Mouse (Mus musculus): Measurements from ENCODE around the gene Lrrn2. TPM values are rescaled to one million over a fixed set of nuclear protein-coding genes. Genes with fewer than 3 reads are reported as not detected.

Lrrn2 gene
- polyA plus RNA-seq, 1 experiment, result 0.17 TPM

DNA sequence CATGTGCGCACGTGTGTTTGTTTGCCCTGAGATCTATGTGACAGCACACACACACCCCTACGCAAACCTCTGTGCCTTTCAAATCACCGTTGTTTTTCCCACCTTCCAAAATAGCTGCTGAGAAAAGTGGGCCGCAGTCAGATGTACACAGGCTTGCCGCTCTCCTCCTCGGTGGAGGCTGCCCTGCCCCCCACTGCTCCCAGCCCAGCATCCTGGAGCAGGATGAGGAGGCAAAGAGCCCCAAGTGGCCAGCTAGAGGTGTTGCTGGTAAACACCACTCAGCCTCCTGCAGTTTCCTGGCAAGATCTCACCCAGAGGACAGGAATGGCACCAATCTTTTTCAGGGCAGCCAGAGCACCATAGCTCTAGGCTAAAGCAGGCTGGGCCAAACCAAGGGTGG is 54.8 kb downstream of the Lrrn2 start:
- no peak for TF ChIP-seq MYOG (IDR thresholded peaks at IDR 0.05; ENCODE audit: control insufficient read depth in 1 of 3, insufficient read depth in 1 of 3, insufficient read length in 2 of 3, low read depth in 2 of 3)
- TF ChIP-seq POLR2AphosphoS2 (IDR thresholded peaks at IDR 0.05; ENCODE audit: insufficient read length, low read depth), result no peak
- TF ChIP-seq CEBPB (IDR thresholded peaks at IDR 0.05; ENCODE audit: insufficient read depth, poor library complexity, severe bottlenecking), result no peak
- TF ChIP-seq REST (IDR thresholded peaks at IDR 0.05; ENCODE audit: insufficient read depth, insufficient read length), result no peak
- no peak for TF ChIP-seq TCF3 (IDR thresholded peaks at IDR 0.05; ENCODE audit: insufficient read length, low read depth)
- TF ChIP-seq E2F4 (IDR thresholded peaks at IDR 0.05; ENCODE audit: insufficient read depth), result no peak
- no peak for TF ChIP-seq SRF (IDR thresholded peaks at IDR 0.05; ENCODE audit: control insufficient read depth, insufficient read length, low read depth)
- TF ChIP-seq POLR2A (IDR thresholded peaks at IDR 0.05; ENCODE audit: insufficient read length, low read depth), result no peak
- TF ChIP-seq MAX (IDR thresholded peaks at IDR 0.05; ENCODE audit: low read depth), result no peak
- no peak for TF ChIP-seq USF1 (IDR thresholded peaks at IDR 0.05; ENCODE audit: low read depth)
- H3K4me2 ChIP-seq (ENCODE audit: low read depth), result no peak overlapping the region
- no peaks in the 10 kb centered on the region for H3K79me2 ChIP-seq (ENCODE audit: control insufficient read depth, insufficient read depth)
- H3ac ChIP-seq (ENCODE audit: control insufficient read depth, insufficient read length), result no peak overlapping the region
- peaks cover 20% of the 10 kb centered on the region for H3K27me3 ChIP-seq (ENCODE audit: control insufficient read depth, insufficient read depth, insufficient read length)
- H3K36me3 ChIP-seq (ENCODE audit: control insufficient read depth, insufficient read depth), result no peaks in the 10 kb centered on the region
- no peak overlapping the region for H3K4me3 ChIP-seq

DNA sequence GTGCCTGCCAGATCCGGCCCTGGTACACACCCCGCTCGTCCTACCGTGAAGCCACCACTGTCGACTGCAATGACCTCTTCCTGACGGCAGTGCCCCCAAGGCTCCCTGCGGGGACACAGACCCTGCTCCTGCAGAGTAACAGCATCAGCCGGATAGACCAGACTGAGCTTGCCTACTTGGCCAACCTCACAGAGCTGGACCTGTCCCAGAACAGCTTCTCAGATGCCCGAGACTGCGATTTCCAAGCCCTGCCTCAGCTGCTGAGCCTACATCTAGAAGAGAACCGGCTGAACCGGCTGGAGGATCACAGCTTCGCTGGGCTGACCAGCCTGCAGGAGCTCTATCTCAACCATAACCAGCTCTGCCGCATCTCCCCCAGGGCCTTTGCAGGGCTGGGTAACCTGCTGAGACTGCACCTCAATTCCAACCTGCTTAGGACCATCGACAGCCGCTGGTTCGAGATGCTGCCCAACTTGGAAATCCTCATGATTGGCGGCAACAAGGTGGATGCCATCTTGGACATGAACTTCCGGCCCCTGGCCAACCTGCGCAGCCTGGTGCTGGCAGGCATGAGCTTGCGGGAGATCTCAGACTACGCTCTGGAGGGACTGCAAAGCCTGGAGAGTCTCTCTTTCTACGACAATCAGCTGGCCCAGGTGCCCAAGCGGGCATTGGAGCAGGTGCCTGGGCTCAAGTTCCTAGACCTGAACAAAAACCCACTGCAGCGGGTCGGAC is 57.4 kb downstream of the Lrrn2 start:
- no peak overlapping the region for H3K4me3 ChIP-seq
- H3K36me3 ChIP-seq (ENCODE audit: control insufficient read depth, insufficient read depth), result no peaks in the 10 kb centered on the region
- H3K79me2 ChIP-seq (ENCODE audit: control insufficient read depth, insufficient read depth), result no peaks in the 10 kb centered on the region
- TF ChIP-seq MYOG (IDR thresholded peaks at IDR 0.05; ENCODE audit: control insufficient read depth in 1 of 3, insufficient read depth in 1 of 3, insufficient read length in 2 of 3, low read depth in 2 of 3) (peak in 1 of 3 experiments; percentile 13), REST (IDR thresholded peaks at IDR 0.05; ENCODE audit: insufficient read depth, insufficient read length) (no peak)
- H3K27me3 ChIP-seq (ENCODE audit: control insufficient read depth, insufficient read depth, insufficient read length), result peaks cover 20% of the 10 kb centered on the region
- no peak overlapping the region for H3K4me2 ChIP-seq (ENCODE audit: low read depth)
- H3ac ChIP-seq (ENCODE audit: control insufficient read depth, insufficient read length), result no peak overlapping the region

DNA sequence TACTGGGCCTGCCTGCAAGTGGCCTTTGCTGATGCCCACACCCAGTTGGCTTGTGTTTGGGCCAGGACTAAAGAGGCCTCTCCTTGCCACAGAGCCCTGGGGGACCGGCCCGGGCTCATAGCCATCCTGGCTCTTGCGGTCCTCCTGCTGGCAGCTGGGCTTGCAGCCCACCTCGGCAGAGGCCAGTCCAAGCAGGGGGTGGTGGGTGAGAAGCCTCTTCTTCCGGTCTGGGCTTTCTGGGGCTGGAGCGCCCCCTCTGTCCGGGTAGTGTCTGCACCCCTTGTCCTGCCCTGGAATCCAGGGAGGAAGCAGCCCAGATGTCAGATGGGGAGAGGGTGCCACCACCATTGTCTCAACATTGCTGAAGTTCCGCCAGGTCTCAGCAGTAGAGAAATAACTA is 58.9 kb downstream of the Lrrn2 start:
- H3K4me2 ChIP-seq (ENCODE audit: low read depth), result no peak overlapping the region
- H3K4me3 ChIP-seq, result no peak overlapping the region
- peaks cover 19% of the 10 kb centered on the region for H3K27me3 ChIP-seq (ENCODE audit: control insufficient read depth, insufficient read depth, insufficient read length)
- H3ac ChIP-seq (ENCODE audit: control insufficient read depth, insufficient read length), result no peak overlapping the region
- no peaks in the 10 kb centered on the region for H3K36me3 ChIP-seq (ENCODE audit: control insufficient read depth, insufficient read depth)
- no peaks in the 10 kb centered on the region for H3K79me2 ChIP-seq (ENCODE audit: control insufficient read depth, insufficient read depth)
- no peak for TF ChIP-seq MYOD1 (IDR thresholded peaks at IDR 0.05; ENCODE audit: control insufficient read depth in 1 of 3, insufficient read length in 2 of 3, low read depth in 2 of 3)
- no peak for TF ChIP-seq USF1 (IDR thresholded peaks at IDR 0.05; ENCODE audit: low read depth)
- no peak for TF ChIP-seq TCF12 (IDR thresholded peaks at IDR 0.05; ENCODE audit: insufficient read depth, poor library complexity, severe bottlenecking)
- TF ChIP-seq CEBPB (IDR thresholded peaks at IDR 0.05; ENCODE audit: insufficient read depth, poor library complexity, severe bottlenecking), result no peak
- TF ChIP-seq MYOG (IDR thresholded peaks at IDR 0.05; ENCODE audit: control insufficient read depth in 1 of 3, insufficient read depth in 1 of 3, insufficient read length in 2 of 3, low read depth in 2 of 3), result no peak
- TF ChIP-seq TCF3 (IDR thresholded peaks at IDR 0.05; ENCODE audit: insufficient read length, low read depth), result no peak
- TF ChIP-seq MAX (IDR thresholded peaks at IDR 0.05; ENCODE audit: low read depth), result no peak
- TF ChIP-seq POLR2AphosphoS2 (IDR thresholded peaks at IDR 0.05; ENCODE audit: insufficient read length, low read depth), result no peak
- TF ChIP-seq E2F4 (IDR thresholded peaks at IDR 0.05; ENCODE audit: insufficient read depth), result no peak
- no peak for TF ChIP-seq POLR2A (IDR thresholded peaks at IDR 0.05; ENCODE audit: insufficient read length, low read depth)
- no peak for TF ChIP-seq REST (IDR thresholded peaks at IDR 0.05; ENCODE audit: insufficient read depth, insufficient read length)
- no peak for TF ChIP-seq SRF (IDR thresholded peaks at IDR 0.05; ENCODE audit: control insufficient read depth, insufficient read length, low read depth)

DNA sequence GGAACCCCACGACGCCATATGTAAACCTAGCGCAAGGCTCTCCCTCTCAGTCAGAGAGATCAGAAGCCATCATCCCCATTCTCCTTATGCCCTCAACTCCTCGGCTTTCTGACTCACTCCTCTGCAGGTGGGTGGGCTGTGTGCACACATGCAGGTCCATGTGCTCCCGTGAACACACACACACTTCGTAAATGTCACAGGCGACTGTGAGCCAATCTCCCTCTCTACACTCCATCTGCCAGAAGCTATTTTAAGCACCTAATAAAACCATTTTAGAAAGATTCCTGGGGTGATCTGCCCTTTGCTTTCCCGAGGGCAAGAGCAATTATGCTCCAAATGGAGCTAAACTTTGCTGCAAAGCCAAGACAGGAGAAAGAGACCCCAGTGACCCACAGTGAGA is 65.8 kb downstream of the Lrrn2 start:
- Histone ChIP-seq H3K79me2 (ENCODE audit: control insufficient read depth, insufficient read depth) (no peaks in the 10 kb centered on the region), H3K36me3 (ENCODE audit: control insufficient read depth, insufficient read depth) (no peaks in the 10 kb centered on the region), H3K4me3 (no peak overlapping the region), H3ac (ENCODE audit: control insufficient read depth, insufficient read length) (no peak overlapping the region), H3K4me2 (ENCODE audit: low read depth) (no peak overlapping the region), H3K27me3 (ENCODE audit: control insufficient read depth, insufficient read depth, insufficient read length) (peaks cover 36% of the 10 kb centered on the region)
- no peak for TF ChIP-seq REST (IDR thresholded peaks at IDR 0.05; ENCODE audit: insufficient read depth, insufficient read length)
- TF ChIP-seq USF1 (IDR thresholded peaks at IDR 0.05; ENCODE audit: low read depth), result no peak
- no peak for TF ChIP-seq MAX (IDR thresholded peaks at IDR 0.05; ENCODE audit: low read depth)
- TF ChIP-seq POLR2AphosphoS2 (IDR thresholded peaks at IDR 0.05; ENCODE audit: insufficient read length, low read depth), result no peak
- TF ChIP-seq POLR2A (IDR thresholded peaks at IDR 0.05; ENCODE audit: insufficient read length, low read depth), result no peak
- no peak for TF ChIP-seq TCF3 (IDR thresholded peaks at IDR 0.05; ENCODE audit: insufficient read length, low read depth)
- TF ChIP-seq E2F4 (IDR thresholded peaks at IDR 0.05; ENCODE audit: insufficient read depth), result no peak
- no peak for TF ChIP-seq MYOD1 (IDR thresholded peaks at IDR 0.05; ENCODE audit: control insufficient read depth in 1 of 3, insufficient read length in 2 of 3, low read depth in 2 of 3)
- TF ChIP-seq TCF12 (IDR thresholded peaks at IDR 0.05; ENCODE audit: insufficient read depth, poor library complexity, severe bottlenecking), result no peak
- no peak for TF ChIP-seq CEBPB (IDR thresholded peaks at IDR 0.05; ENCODE audit: insufficient read depth, poor library complexity, severe bottlenecking)
- TF ChIP-seq SRF (IDR thresholded peaks at IDR 0.05; ENCODE audit: control insufficient read depth, insufficient read length, low read depth), result no peak
- TF ChIP-seq MYOG (IDR thresholded peaks at IDR 0.05; ENCODE audit: control insufficient read depth in 1 of 3, insufficient read depth in 1 of 3, insufficient read length in 2 of 3, low read depth in 2 of 3), result no peak

DNA sequence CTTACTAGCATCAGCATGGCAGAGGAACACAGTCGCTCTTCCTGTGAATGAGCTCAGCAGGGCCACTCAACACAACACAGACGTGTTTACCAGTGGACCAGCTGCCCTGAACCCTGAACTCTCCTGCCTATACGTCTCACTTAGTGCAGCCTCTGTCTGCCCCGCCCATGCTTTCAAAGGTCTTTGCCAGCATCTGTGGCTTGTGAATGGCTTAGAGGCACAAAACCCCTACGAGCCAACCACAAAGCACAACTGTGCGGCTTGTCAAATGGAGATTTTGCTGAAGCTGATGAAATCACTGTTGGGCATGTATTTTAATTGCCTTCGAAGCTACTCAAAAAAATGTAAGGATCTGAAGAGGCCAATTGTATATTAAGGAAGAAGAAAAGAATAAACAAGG is 67.7 kb downstream of the Lrrn2 start:
- no peak overlapping the region for H3ac ChIP-seq (ENCODE audit: control insufficient read depth, insufficient read length)
- H3K36me3 ChIP-seq (ENCODE audit: control insufficient read depth, insufficient read depth), result no peaks in the 10 kb centered on the region
- peaks cover 36% of the 10 kb centered on the region for H3K27me3 ChIP-seq (ENCODE audit: control insufficient read depth, insufficient read depth, insufficient read length)
- no peak overlapping the region for H3K4me3 ChIP-seq
- no peaks in the 10 kb centered on the region for H3K79me2 ChIP-seq (ENCODE audit: control insufficient read depth, insufficient read depth)
- H3K4me2 ChIP-seq (ENCODE audit: low read depth), result no peak overlapping the region
- no peak for TF ChIP-seq CEBPB (IDR thresholded peaks at IDR 0.05; ENCODE audit: insufficient read depth, poor library complexity, severe bottlenecking)
- TF ChIP-seq TCF12 (IDR thresholded peaks at IDR 0.05; ENCODE audit: insufficient read depth, poor library complexity, severe bottlenecking), result no peak
- no peak for TF ChIP-seq REST (IDR thresholded peaks at IDR 0.05; ENCODE audit: insufficient read depth, insufficient read length)
- TF ChIP-seq MYOG (IDR thresholded peaks at IDR 0.05; ENCODE audit: control insufficient read depth in 1 of 3, insufficient read depth in 1 of 3, insufficient read length in 2 of 3, low read depth in 2 of 3), result no peak
- no peak for TF ChIP-seq E2F4 (IDR thresholded peaks at IDR 0.05; ENCODE audit: insufficient read depth)
- no peak for TF ChIP-seq MYOD1 (IDR thresholded peaks at IDR 0.05; ENCODE audit: control insufficient read depth in 1 of 3, insufficient read length in 2 of 3, low read depth in 2 of 3)
- no peak for TF ChIP-seq POLR2A (IDR thresholded peaks at IDR 0.05; ENCODE audit: insufficient read length, low read depth)
- TF ChIP-seq MAX (IDR thresholded peaks at IDR 0.05; ENCODE audit: low read depth), result no peak
- TF ChIP-seq SRF (IDR thresholded peaks at IDR 0.05; ENCODE audit: control insufficient read depth, insufficient read length, low read depth), result no peak

All from myocyte (in vitro differentiated cells).